Mouse (Mus musculus) hindbrain, embryonic 14.5 days (tissue): ENCODE results near the gene Zfp827. TPM values are rescaled to one million over a fixed set of nuclear protein-coding genes. Genes with fewer than 3 reads are reported as not detected.
A peak's percentile ranks its signal among the peaks of the same experiment; 100 is the strongest.
"Not testable (repeated sequence)": the region's sequence is repeated elsewhere in the genome, so short reads cannot be mapped to it uniquely, and the experiment has no call there.

Source experiments
- ATAC-seq: fragments of 200-750 bp; cut with Nextera tagmentation; 2 replicates; pipeline ENCODE4 v1.8.0; 2017; ENCODE audit warnings: moderate number of reproducible peaks, mild to moderate bottlenecking, moderate TSS enrichment, moderate library complexity; ENCODE audit not compliant: low FRiP score
- DNase-seq: peaks from one replicate; pipeline ENCODE4 v3.0.0-alpha.2; 2015; ENCODE audit warnings: low spot score
- H3K27ac ChIP-seq: fragments of 300-500 bp; sonication (generic); 2 replicates; pipeline ENCODE4 v1.5.1; 2014; ENCODE audit warnings: mild to moderate bottlenecking, moderate library complexity
- H3K27me3 ChIP-seq: fragments of 300-500 bp; sonication (generic); 2 replicates; pipeline ENCODE4 v1.6.1; 2014; ENCODE audit warnings: mild to moderate bottlenecking, low read length, mixed read lengths; ENCODE audit not compliant: control insufficient read depth, insufficient read depth
- H3K36me3 ChIP-seq: fragments of 300-500 bp; sonication (generic); replicated peaks from 2 replicates; pipeline ENCODE4 v1.6.1; 2014; ENCODE audit not compliant: control insufficient read depth, insufficient read depth
- H3K4me1 ChIP-seq: fragments of 300-500 bp; sonication (generic); replicated peaks from 2 replicates; pipeline ENCODE4 v1.6.1; 2014; ENCODE audit warnings: antibody characterized with exemption, low read length, mixed read lengths; ENCODE audit not compliant: control insufficient read depth, insufficient read depth
- H3K4me2 ChIP-seq: fragments of 300-500 bp; sonication (generic); replicated peaks from 2 replicates; pipeline ENCODE4 v1.6.1; 2014; ENCODE audit warnings: mild to moderate bottlenecking, moderate library complexity
- H3K4me3 ChIP-seq: fragments of 300-500 bp; sonication (generic); replicated peaks from 2 replicates; pipeline ENCODE4 v1.5.1; 2014; ENCODE audit warnings: mild to moderate bottlenecking, low read length
- H3K9ac ChIP-seq: fragments of 300-500 bp; sonication (generic); 2 replicates; pipeline ENCODE4 v1.6.1; 2014
- H3K9me3 ChIP-seq: fragments of 300-500 bp; sonication (generic); 2 replicates; pipeline ENCODE4 v1.6.1; 2016; ENCODE audit warnings: low read length; ENCODE audit not compliant: control insufficient read depth
- WGBS: fragments of 180-500 bp; shearing (Covaris S2); extraction: QIAGEN DNeasy Blood & Tissue Kit; methylation state at CpG from one replicate; pipeline ENCODE4 v1.1.7; 2014; 5-methylcytosine and 5-hydroxymethylcytosine counted together
- polyA plus RNA-seq: library from polyadenylated mRNA; unstranded; fragments of >200 nt; fragmentation: Nextera tagmentation; extraction: Ambion mirVana; gene quantifications from 2 replicates; pipeline ENCODE4 v1.2.1, GENCODE M21; 2014

The Zfp827 gene
- polyA plus RNA-seq, 1 experiment from 2014 or later = 15.5 TPM

- Histone ChIP-seq H3K27ac (no peak overlapping the region), H3K9ac (no peak overlapping the region), H3K9me3 (no peaks in the 10 kb centered on the region), H3K36me3 (peaks cover 37% of the 10 kb centered on the region), H3K27me3 (no peaks in the 10 kb centered on the region), H3K4me1 (no peaks in the 10 kb centered on the region), H3K4me2 (no peak overlapping the region), H3K4me3 (no peak overlapping the region)
- DNase-seq = no peak
- ATAC-seq = no peak
- 93% methylated on average over 7 of the region's 7 CpGs for WGBS
Observed at GRCm38 (mm10) chr8:79116436-79116835, 88.2 kb downstream of the Zfp827 start.

GRCm38 (mm10) chr8:79117711-79118110 is 89.5 kb downstream of the Zfp827 start:
- H3K9me3 ChIP-seq = no peaks in the 10 kb centered on the region
- H3K9ac ChIP-seq = no peak overlapping the region
- DNase-seq (no peak), ATAC-seq (no peak)
- H3K4me3 ChIP-seq = no peak overlapping the region
- H3K27me3 ChIP-seq = no peaks in the 10 kb centered on the region
- 92% methylated on average over 7 of the region's 7 CpGs for WGBS
- no peak overlapping the region for H3K27ac ChIP-seq
- H3K36me3 ChIP-seq = peaks cover 43% of the 10 kb centered on the region
- H3K4me2 ChIP-seq = no peak overlapping the region
- H3K4me1 ChIP-seq = no peaks in the 10 kb centered on the region

GRCm38 (mm10) chr8:79121614-79122013 is 93.4 kb downstream of the Zfp827 start:
- Histone ChIP-seq H3K9me3 (no peaks in the 10 kb centered on the region), H3K27me3 (no peaks in the 10 kb centered on the region), H3K36me3 (peaks cover 56% of the 10 kb centered on the region), H3K27ac (no peak overlapping the region), H3K4me1 (no peaks in the 10 kb centered on the region), H3K4me3 (no peak overlapping the region), H3K9ac (no peak overlapping the region), H3K4me2 (no peak overlapping the region)
- WGBS = 89% methylated on average over 1 of the region's 1 CpGs
- DNase-seq (no peak), ATAC-seq (no peak)

GRCm38 (mm10) chr8:79124231-79124630 is 96.0 kb downstream of the Zfp827 start:
- Histone ChIP-seq H3K9ac (no peak overlapping the region), H3K36me3 (peaks cover 54% of the 10 kb centered on the region), H3K4me2 (no peak overlapping the region), H3K4me1 (no peaks in the 10 kb centered on the region), H3K4me3 (no peak overlapping the region), H3K27me3 (no peaks in the 10 kb centered on the region), H3K9me3 (no peaks in the 10 kb centered on the region), H3K27ac (no peak overlapping the region)
- ATAC-seq (no peak), DNase-seq (no peak)
- WGBS = 79% methylated on average over 4 of the region's 4 CpGs

GRCm38 (mm10) chr8:79127211-79127816 is 99.1 kb downstream of the Zfp827 start:
- Histone ChIP-seq H3K27me3 (no peaks in the 10 kb centered on the region), H3K27ac (0 out of 2 replicates have a peak overlapping the region, but pooled peaks have one; percentile 20), H3K9ac (no peak overlapping the region), H3K4me1 (no peaks in the 10 kb centered on the region), H3K36me3 (peaks cover 41% of the 10 kb centered on the region), H3K9me3 (no peaks in the 10 kb centered on the region), H3K4me3 (no peak overlapping the region), H3K4me2 (no peak overlapping the region)
- DNase-seq (no peak), ATAC-seq (peak; percentile 35; the same call in 1 of the 2 replicates)
- 51% methylated on average over 7 of the region's 7 CpGs for WGBS

- H3K9me3 ChIP-seq, H3K4me3 ChIP-seq, H3K9ac ChIP-seq, H3K27me3 ChIP-seq, DNase-seq, H3K4me1 ChIP-seq, H3K4me2 ChIP-seq, H3K27ac ChIP-seq, ATAC-seq: not testable (repeated sequence)
- WGBS = over 99% methylated on average over 4 of the region's 4 CpGs
- H3K36me3 ChIP-seq = peaks cover 49% of the 10 kb centered on the region
Observed at GRCm38 (mm10) chr8:79128534-79128933, 100.3 kb downstream of the Zfp827 start.

GRCm38 (mm10) chr8:79139614-79140013 is 111.4 kb downstream of the Zfp827 start:
- Histone ChIP-seq H3K4me3 (no peak overlapping the region), H3K4me1 (no peaks in the 10 kb centered on the region), H3K9ac (no peak overlapping the region), H3K27me3 (no peaks in the 10 kb centered on the region), H3K9me3 (no peaks in the 10 kb centered on the region), H3K4me2 (no peak overlapping the region), H3K36me3 (peaks cover 30% of the 10 kb centered on the region), H3K27ac (no peak overlapping the region)
- DNase-seq (no peak), ATAC-seq (no peak)
- WGBS = 96% methylated on average over 4 of the region's 4 CpGs

GRCm38 (mm10) chr8:79140981-79141380 is 112.7 kb downstream of the Zfp827 start:
- no peak for DNase-seq
- WGBS = 83% methylated on average over 8 of the region's 8 CpGs

GRCm38 (mm10) chr8:79141592-79141991 is 113.4 kb downstream of the Zfp827 start:
- no peak for ATAC-seq
- Histone ChIP-seq H3K36me3 (peaks cover 24% of the 10 kb centered on the region), H3K27ac (no peak overlapping the region), H3K9ac (no peak overlapping the region), H3K4me1 (no peaks in the 10 kb centered on the region), H3K4me3 (no peak overlapping the region), H3K27me3 (no peaks in the 10 kb centered on the region), H3K9me3 (no peaks in the 10 kb centered on the region), H3K4me2 (no peak overlapping the region)
- WGBS = 86% methylated on average over 11 of the region's 11 CpGs
- DNase-seq = no peak

More at GRCm38 (mm10) chr8:79140981-79141380, 112.7 kb downstream of the Zfp827 start:
- peaks cover 30% of the 10 kb centered on the region for H3K36me3 ChIP-seq
- no peaks in the 10 kb centered on the region for H3K4me1 ChIP-seq
- no peak overlapping the region for H3K9ac ChIP-seq
- H3K4me2 ChIP-seq = no peak overlapping the region
- H3K27me3 ChIP-seq = no peaks in the 10 kb centered on the region
- no peak overlapping the region for H3K27ac ChIP-seq
- no peak for ATAC-seq
- H3K4me3 ChIP-seq = no peak overlapping the region
- H3K9me3 ChIP-seq = no peaks in the 10 kb centered on the region

- H3K27ac ChIP-seq = no peak overlapping the region
- H3K27me3 ChIP-seq = no peaks in the 10 kb centered on the region
- no peaks in the 10 kb centered on the region for H3K4me1 ChIP-seq
- H3K9ac ChIP-seq = no peak overlapping the region
- ATAC-seq (no peak), DNase-seq (no peak)
- H3K4me3 ChIP-seq = no peak overlapping the region
- WGBS = 94% methylated on average over 3 of the region's 3 CpGs
- no peak overlapping the region for H3K4me2 ChIP-seq
- no peaks in the 10 kb centered on the region for H3K9me3 ChIP-seq
- H3K36me3 ChIP-seq = 0 out of 2 replicates have a peak, but pooled peaks cover 5% of the 10 kb centered on the region
Observed at GRCm38 (mm10) chr8:79143729-79144128, 115.5 kb downstream of the Zfp827 start.
